Mouse (Mus musculus) lung, postnatal 0 days (tissue): Measurements from ENCODE around the gene Chil4.

ENCODE experiments used
- CTCF ChIP-seq: IDR thresholded peaks from 2 replicates; pipeline ENCODE4 v1.5.1; 2016; ENCODE audit warnings: antibody characterized with exemption, mild to moderate bottlenecking
- EP300 ChIP-seq: IDR thresholded peaks from 2 replicates; pipeline ENCODE4 v1.6.1; 2016; ENCODE audit warnings: antibody characterized with exemption, mild to moderate bottlenecking, control low read depth

DNA sequence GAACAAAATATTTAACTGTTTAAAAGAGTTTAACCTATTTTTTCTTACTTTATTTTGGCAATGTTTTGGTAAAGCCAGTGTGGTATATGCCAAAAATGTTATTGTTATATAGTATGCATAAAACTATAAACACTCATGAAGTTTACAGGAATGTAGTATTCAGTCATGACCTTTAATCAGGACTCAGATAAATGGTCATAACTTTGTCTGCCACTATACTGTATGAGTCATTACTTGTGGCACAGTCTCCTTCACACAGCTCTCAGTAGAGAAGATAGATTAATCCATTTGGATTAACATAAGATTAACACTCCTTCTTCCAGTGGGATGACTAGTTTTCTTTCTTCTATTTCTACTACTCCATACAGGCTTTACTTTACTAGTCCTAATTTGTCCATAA, 23.0 kb downstream of the Chil4 start:
- TF ChIP-seq CTCF (no peak), EP300 (no peak)
